Mouse (Mus musculus) spleen, adult 2 months (tissue): Measurements from ENCODE around the gene Erc2.

ENCODE experiments used
- CTCF ChIP-seq: fragments of 200-500 bp; IDR thresholded peaks from 2 replicates; pipeline ENCODE4 v1.5.1; 2011; ENCODE audit warnings: mild to moderate bottlenecking, inconsistent platforms; ENCODE audit not compliant: insufficient read depth, insufficient read length, insufficient replicate concordance; ENCODE audit errors: extremely low read depth
- POLR2A ChIP-seq: fragments of 200-500 bp; IDR thresholded peaks from 2 replicates; pipeline ENCODE4 v1.6.1; 2011; ENCODE audit warnings: low read depth, low read length, inconsistent platforms

DNA sequence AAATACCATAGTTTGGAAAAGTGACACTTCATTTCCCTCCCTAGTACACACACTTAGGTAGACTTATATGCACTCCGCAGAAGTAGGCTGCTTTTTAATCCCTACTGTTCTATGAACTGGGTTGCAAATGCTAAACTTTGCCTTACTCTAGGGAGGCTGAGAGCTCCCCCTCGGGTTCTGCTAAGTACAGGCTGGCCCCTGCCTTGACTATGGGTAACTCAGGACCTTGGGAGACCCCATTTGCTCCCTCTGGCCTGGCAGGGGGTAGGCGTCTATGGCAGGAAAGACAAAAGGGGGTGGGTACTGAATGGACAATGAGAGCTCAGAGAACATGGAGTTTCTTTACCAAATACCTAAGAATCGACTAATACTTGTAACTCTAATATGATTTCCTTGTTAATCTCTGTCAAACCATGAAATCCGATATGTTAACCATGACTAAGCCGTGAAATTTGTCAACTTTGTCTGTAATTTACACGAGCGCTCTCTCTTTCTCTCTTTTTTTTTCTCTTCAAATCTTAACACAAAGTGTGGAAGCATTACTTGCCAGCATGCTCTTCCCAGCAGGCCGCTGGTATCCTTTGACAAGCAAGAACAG is 754.1 kb downstream of the Erc2 start:
- TF ChIP-seq CTCF: no peak
- no peak for TF ChIP-seq POLR2A
